Mouse (Mus musculus) cerebellum, postnatal 10 days (tissue): ENCODE results near the gene Zc3h7b.
"Not testable (repeated sequence)": the region's sequence is repeated elsewhere in the genome, so short reads cannot be mapped to it uniquely, and the experiment has no call there.

Source experiments
- DNase-seq, 2 experiments: peaks; one replicate each; pipeline ENCODE4 v3.0.0; 2021; ENCODE audit warnings: mixed read lengths in 2 of 2

Zc3h7b gene

GRCm38 (mm10) chr15:81744992-81745600 lies at the start of gene Zc3h7b, which contains the start of gene Rangap1:
TSS of gene Zc3h7b (plus strand) at chr15:81745057.
TSS of gene Rangap1 (minus strand) at chr15:81745530.
- peak; percentile 83 for DNase-seq

- peak; percentile 45 to 66 for DNase-seq
Measured at GRCm38 (mm10) chr15:81697175-81697574, 47.7 kb upstream of the Zc3h7b start, which contains the start of gene Chadl. TSS of gene Chadl (minus strand) at chr15:81697287.

GRCm38 (mm10) chr15:81697847-81698246 lies 47.0 kb upstream of the Zc3h7b start:
- DNase-seq, result peak; percentile 44 to 62

GRCm38 (mm10) chr15:81698532-81698931 lies 46.3 kb upstream of the Zc3h7b start:
- DNase-seq, result no peak

GRCm38 (mm10) chr15:81700161-81700560 lies 44.7 kb upstream of the Zc3h7b start:
- no peak for DNase-seq

GRCm38 (mm10) chr15:81700601-81701000 lies 44.3 kb upstream of the Zc3h7b start:
- no peak for DNase-seq

GRCm38 (mm10) chr15:81701350-81701749 lies 43.5 kb upstream of the Zc3h7b start:
- DNase-seq, result not testable (repeated sequence)

- DNase-seq, result no peak
Measured at GRCm38 (mm10) chr15:81702306-81703093, 42.4 kb upstream of the Zc3h7b start.

GRCm38 (mm10) chr15:81703094-81703489 lies 41.8 kb upstream of the Zc3h7b start:
- no peak for DNase-seq

- no peak for DNase-seq
Measured at GRCm38 (mm10) chr15:81708991-81709390, 35.9 kb upstream of the Zc3h7b start.

GRCm38 (mm10) chr15:81709686-81710085 lies 35.2 kb upstream of the Zc3h7b start:
- DNase-seq, result no peak

- DNase-seq, result no peak
Measured at GRCm38 (mm10) chr15:81710801-81711200, 34.1 kb upstream of the Zc3h7b start.

- no peak for DNase-seq
Measured at GRCm38 (mm10) chr15:81713742-81714141, 31.1 kb upstream of the Zc3h7b start.

- DNase-seq, result no peak
Measured at GRCm38 (mm10) chr15:81718336-81719138, 26.3 kb upstream of the Zc3h7b start.

- DNase-seq, result no peak
Measured at GRCm38 (mm10) chr15:81719139-81719531, 25.7 kb upstream of the Zc3h7b start.

- DNase-seq, result no peak
Measured at GRCm38 (mm10) chr15:81722361-81722760, 22.5 kb upstream of the Zc3h7b start.

- DNase-seq, result no peak
Measured at GRCm38 (mm10) chr15:81723653-81724052, 21.2 kb upstream of the Zc3h7b start.

GRCm38 (mm10) chr15:81725965-81726364 lies 18.9 kb upstream of the Zc3h7b start:
- DNase-seq, result no peak

GRCm38 (mm10) chr15:81729241-81729791 lies 15.5 kb upstream of the Zc3h7b start:
- DNase-seq, result peak; percentile 60 to 63

- DNase-seq, result peak; percentile 98 to 99
Measured at GRCm38 (mm10) chr15:81729792-81730635, 14.8 kb upstream of the Zc3h7b start.

- no peak for DNase-seq
Measured at GRCm38 (mm10) chr15:81735075-81735474, 9.8 kb upstream of the Zc3h7b start.

GRCm38 (mm10) chr15:81739296-81739695 lies 5.6 kb upstream of the Zc3h7b start:
- no peak for DNase-seq
